Mouse (Mus musculus): ENCODE measurements around the gene Cgnl1. TPM values are rescaled to one million over a fixed set of nuclear protein-coding genes. Genes with fewer than 3 reads are reported as not detected.
A peak's percentile ranks its signal among the peaks of the same experiment; 100 is the strongest.
"Not testable (repeated sequence)": the region's sequence is repeated elsewhere in the genome, so short reads cannot be mapped to it uniquely, and the experiment has no call there.

Cgnl1 gene
- polyA plus RNA-seq, 1 experiment, result 105 TPM

GRCm38 (mm10) chr9:71623871-71624569, 147.4 kb downstream of the Cgnl1 start:
- Histone ChIP-seq H3K36me3 (ENCODE audit: control insufficient read depth, insufficient read depth, low read length) (peaks cover 2% of the 10 kb centered on the region), H3K27me3 (replicated peaks; ENCODE audit: control insufficient read depth, insufficient read depth, low read length) (no peaks in the 10 kb centered on the region), H3K4me1 (ENCODE audit: control insufficient read depth, insufficient read depth, low read length) (peaks cover 32% of the 10 kb centered on the region), H3K27ac (ENCODE audit: insufficient read depth, low read depth, low read length) (peak overlapping the region; percentile 86), H3K4me3 (ENCODE audit: insufficient read depth, low read depth, low read length) (no peak overlapping the region)
- peak; percentile 69 for DNase-seq
- TF ChIP-seq CTCF (conservative IDR thresholded peaks at IDR 0.05; ENCODE audit: insufficient read depth, insufficient read length, low read depth, low read length) (peak; percentile 85), POLR2A (IDR thresholded peaks at IDR 0.05; ENCODE audit: low read depth, low read length) (no peak)
- WGBS, result 31% methylated on average over 4 of the region's 4 CpGs

- Histone ChIP-seq H3K27ac (ENCODE audit: insufficient read depth, low read depth, low read length) (peak overlapping the region; percentile 47; the same call in 1 of the 2 replicates), H3K4me1 (ENCODE audit: control insufficient read depth, insufficient read depth, low read length) (peaks cover 32% of the 10 kb centered on the region), H3K27me3 (replicated peaks; ENCODE audit: control insufficient read depth, insufficient read depth, low read length) (no peaks in the 10 kb centered on the region), H3K4me3 (ENCODE audit: insufficient read depth, low read depth, low read length) (no peak overlapping the region), H3K36me3 (ENCODE audit: control insufficient read depth, insufficient read depth, low read length) (no peaks in the 10 kb centered on the region)
- 78% methylated on average over 3 of the region's 3 CpGs for WGBS
- no peak for DNase-seq
- TF ChIP-seq POLR2A (IDR thresholded peaks at IDR 0.05; ENCODE audit: low read depth, low read length) (peak; percentile 8), CTCF (conservative IDR thresholded peaks at IDR 0.05; ENCODE audit: insufficient read depth, insufficient read length, low read depth, low read length) (no peak)
Measured at GRCm38 (mm10) chr9:71622593-71622992, 148.8 kb downstream of the Cgnl1 start.

DNA sequence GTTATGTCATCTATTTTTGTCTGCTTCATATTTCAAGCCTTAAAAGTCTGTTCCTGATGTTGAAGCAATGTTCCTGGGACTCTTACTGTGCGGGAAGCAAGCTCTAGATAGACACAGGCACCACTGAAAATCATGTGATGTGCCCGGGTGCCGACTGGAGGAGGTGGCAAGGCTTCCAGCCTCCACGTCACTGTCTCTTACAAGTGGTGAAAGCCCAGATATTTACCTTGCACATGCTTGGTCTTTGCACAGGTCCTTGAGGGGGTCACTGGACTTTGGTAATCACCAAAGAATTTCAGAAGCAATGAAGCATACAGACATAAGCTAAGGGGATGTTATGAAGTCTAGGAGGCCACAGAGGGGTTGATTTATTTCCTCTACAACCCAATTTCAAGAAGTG, 149.4 kb downstream of the Cgnl1 start:
- no peaks in the 10 kb centered on the region for H3K27me3 ChIP-seq (replicated peaks; ENCODE audit: control insufficient read depth, insufficient read depth, low read length)
- H3K4me1 ChIP-seq (ENCODE audit: control insufficient read depth, insufficient read depth, low read length), result peaks cover 32% of the 10 kb centered on the region
- H3K4me3 ChIP-seq (ENCODE audit: insufficient read depth, low read depth, low read length), result no peak overlapping the region
- TF ChIP-seq CTCF (conservative IDR thresholded peaks at IDR 0.05; ENCODE audit: insufficient read depth, insufficient read length, low read depth, low read length), result no peak
- TF ChIP-seq POLR2A (IDR thresholded peaks at IDR 0.05; ENCODE audit: low read depth, low read length), result no peak
- WGBS, result 58% methylated on average over 4 of the region's 4 CpGs
- H3K36me3 ChIP-seq (ENCODE audit: control insufficient read depth, insufficient read depth, low read length), result no peaks in the 10 kb centered on the region
- no peak for DNase-seq
- no peak overlapping the region for H3K27ac ChIP-seq (ENCODE audit: insufficient read depth, low read depth, low read length)

GRCm38 (mm10) chr9:71620116-71620515, 151.3 kb downstream of the Cgnl1 start:
- H3K36me3 ChIP-seq (ENCODE audit: control insufficient read depth, insufficient read depth, low read length); DNase-seq; H3K27me3 ChIP-seq (replicated peaks; ENCODE audit: control insufficient read depth, insufficient read depth, low read length); H3K4me3 ChIP-seq (ENCODE audit: insufficient read depth, low read depth, low read length); H3K27ac ChIP-seq (ENCODE audit: insufficient read depth, low read depth, low read length): not testable (repeated sequence)
- H3K4me1 ChIP-seq (ENCODE audit: control insufficient read depth, insufficient read depth, low read length), result peaks cover 26% of the 10 kb centered on the region
- WGBS, result 87% methylated on average over 5 of the region's 5 CpGs

DNA sequence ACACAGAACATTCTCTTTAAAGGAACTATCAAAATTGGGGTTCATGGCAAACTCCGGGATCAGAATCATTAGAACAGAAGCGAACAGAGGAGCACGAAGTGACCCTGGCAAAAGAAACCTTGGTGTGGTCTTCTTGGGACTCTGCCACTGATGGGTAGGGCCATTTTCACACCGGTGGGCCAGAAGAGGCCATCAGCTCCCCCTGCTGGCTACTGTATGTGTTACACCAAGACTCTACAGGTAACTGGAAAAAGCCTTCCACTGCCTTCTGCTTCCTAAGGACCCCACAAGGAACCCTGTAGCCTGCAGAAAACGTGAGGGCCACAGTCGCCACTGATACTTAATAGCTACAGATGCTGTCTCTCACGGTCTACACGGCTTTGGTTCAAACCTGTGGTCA, 154.0 kb downstream of the Cgnl1 start:
- DNase-seq, result no peak
- Histone ChIP-seq H3K27me3 (replicated peaks; ENCODE audit: control insufficient read depth, insufficient read depth, low read length) (no peaks in the 10 kb centered on the region), H3K4me3 (ENCODE audit: insufficient read depth, low read depth, low read length) (no peak overlapping the region), H3K27ac (ENCODE audit: insufficient read depth, low read depth, low read length) (no peak overlapping the region), H3K36me3 (ENCODE audit: control insufficient read depth, insufficient read depth, low read length) (no peaks in the 10 kb centered on the region), H3K4me1 (ENCODE audit: control insufficient read depth, insufficient read depth, low read length) (peaks cover 5% of the 10 kb centered on the region)
- WGBS, result 56% methylated on average over 8 of the region's 8 CpGs
- TF ChIP-seq POLR2A (IDR thresholded peaks at IDR 0.05; ENCODE audit: low read depth, low read length), result no peak
- TF ChIP-seq CTCF (conservative IDR thresholded peaks at IDR 0.05; ENCODE audit: insufficient read depth, insufficient read length, low read depth, low read length), result peak; percentile 71

DNA sequence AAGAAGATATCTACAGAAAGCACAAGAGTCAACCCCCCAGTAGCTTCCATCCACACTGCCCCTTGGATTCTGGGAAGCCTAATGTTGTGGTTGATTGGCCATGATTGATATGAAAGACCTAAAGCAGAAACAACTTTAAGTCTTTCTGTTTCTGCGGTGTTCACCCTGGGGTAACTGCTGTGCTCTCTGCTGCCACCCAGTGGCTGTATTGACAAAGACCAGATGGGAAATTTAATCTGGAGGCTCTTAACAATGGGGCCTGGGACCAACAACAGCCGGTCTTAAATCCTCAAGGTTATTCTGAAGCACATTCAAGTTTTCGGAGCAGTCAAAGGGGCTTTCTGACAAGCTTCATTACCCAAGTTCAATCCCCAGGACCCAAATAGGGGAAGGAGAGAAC, 155.2 kb downstream of the Cgnl1 start:
- no peak overlapping the region for H3K4me3 ChIP-seq (ENCODE audit: insufficient read depth, low read depth, low read length)
- WGBS, result 1% methylated on average over 3 of the region's 3 CpGs

DNA sequence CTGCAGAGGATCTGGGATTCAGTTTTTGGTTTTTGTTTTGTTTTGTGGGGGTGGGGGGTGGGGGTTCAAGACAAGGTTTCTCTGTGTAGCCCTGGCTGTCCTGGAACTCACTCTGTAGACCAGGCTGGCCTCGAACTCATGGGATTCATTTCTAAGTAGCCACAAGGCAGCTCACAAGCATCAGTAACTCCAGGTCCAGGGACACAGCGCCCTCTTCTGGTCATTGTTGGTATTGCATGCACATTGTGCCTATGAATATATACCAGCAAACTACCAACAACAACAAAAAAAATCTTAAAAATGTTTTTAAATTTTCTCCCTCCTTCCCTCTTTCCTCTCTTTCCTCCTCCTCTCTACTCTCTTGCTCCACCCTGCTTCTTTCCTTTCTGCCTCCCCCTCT, 156.8 kb downstream of the Cgnl1 start:
- Histone ChIP-seq H3K27me3 (replicated peaks; ENCODE audit: control insufficient read depth, insufficient read depth, low read length) (no peaks in the 10 kb centered on the region), H3K36me3 (ENCODE audit: control insufficient read depth, insufficient read depth, low read length) (no peaks in the 10 kb centered on the region), H3K4me3 (ENCODE audit: insufficient read depth, low read depth, low read length) (no peak overlapping the region), H3K4me1 (ENCODE audit: control insufficient read depth, insufficient read depth, low read length) (no peaks in the 10 kb centered on the region), H3K27ac (ENCODE audit: insufficient read depth, low read depth, low read length) (no peak overlapping the region)
- TF ChIP-seq POLR2A (IDR thresholded peaks at IDR 0.05; ENCODE audit: low read depth, low read length) (no peak), CTCF (conservative IDR thresholded peaks at IDR 0.05; ENCODE audit: insufficient read depth, insufficient read length, low read depth, low read length) (peak; percentile 75)
- DNase-seq, result no peak
- WGBS, result 29% methylated on average over 2 of the region's 2 CpGs

More for the DNA sequence above, 155.2 kb downstream of the Cgnl1 start:
- TF ChIP-seq POLR2A (IDR thresholded peaks at IDR 0.05; ENCODE audit: low read depth, low read length), result no peak
- peak; percentile 80 for TF ChIP-seq CTCF (conservative IDR thresholded peaks at IDR 0.05; ENCODE audit: insufficient read depth, insufficient read length, low read depth, low read length)
- no peaks in the 10 kb centered on the region for H3K4me1 ChIP-seq (ENCODE audit: control insufficient read depth, insufficient read depth, low read length)
- DNase-seq, result peak; percentile 83
- H3K27ac ChIP-seq (ENCODE audit: insufficient read depth, low read depth, low read length), result no peak overlapping the region
- no peaks in the 10 kb centered on the region for H3K36me3 ChIP-seq (ENCODE audit: control insufficient read depth, insufficient read depth, low read length)
- H3K27me3 ChIP-seq (replicated peaks; ENCODE audit: control insufficient read depth, insufficient read depth, low read length), result no peaks in the 10 kb centered on the region

Data from kidney, adult 2 months (tissue).